Mouse (Mus musculus) testis, postnatal 10 days (tissue): ENCODE data around the gene Scn7a.

ENCODE experiments used
- DNase-seq: peaks from one replicate; pipeline ENCODE4 v3.0.0; 2021; ENCODE audit warnings: low spot score

The Scn7a gene

GRCm38 (mm10) chr2:66784765-66785164 is at the start of gene Scn7a:
Scn7a (minus strand) TSS chr2:66784914.
- no peak for DNase-seq

GRCm38 (mm10) chr2:66827729-66828128 is 43.0 kb upstream of the Scn7a start:
- DNase-seq = no peak

GRCm38 (mm10) chr2:66819862-66820559 is 35.3 kb upstream of the Scn7a start:
- no peak for DNase-seq

GRCm38 (mm10) chr2:66799676-66800249 is 15.0 kb upstream of the Scn7a start:
- no peak for DNase-seq

- DNase-seq = no peak
Measured at GRCm38 (mm10) chr2:66797493-66797892, 12.8 kb upstream of the Scn7a start.

- no peak for DNase-seq
Measured at GRCm38 (mm10) chr2:66791629-66792028, 6.9 kb upstream of the Scn7a start.

- no peak for DNase-seq
Measured at GRCm38 (mm10) chr2:66780884-66781283, 3.8 kb downstream of the Scn7a start.

GRCm38 (mm10) chr2:66767980-66768379 is 16.7 kb downstream of the Scn7a start:
- no peak for DNase-seq

- DNase-seq = no peak
Measured at GRCm38 (mm10) chr2:66765170-66765569, 19.5 kb downstream of the Scn7a start.

GRCm38 (mm10) chr2:66762905-66763304 is 21.8 kb downstream of the Scn7a start:
- DNase-seq = no peak

GRCm38 (mm10) chr2:66728002-66728401 is 56.7 kb downstream of the Scn7a start:
- no peak for DNase-seq

- DNase-seq = no peak
Measured at GRCm38 (mm10) chr2:66727585-66727974, 57.1 kb downstream of the Scn7a start.

GRCm38 (mm10) chr2:66726878-66727584 is 57.7 kb downstream of the Scn7a start:
- no peak for DNase-seq

- no peak for DNase-seq
Measured at GRCm38 (mm10) chr2:66712071-66712470, 72.6 kb downstream of the Scn7a start.

- no peak for DNase-seq
Measured at GRCm38 (mm10) chr2:66692300-66692699, 92.4 kb downstream of the Scn7a start.

- DNase-seq = no peak
Measured at GRCm38 (mm10) chr2:66661988-66662387, 122.7 kb downstream of the Scn7a start.

GRCm38 (mm10) chr2:66656430-66656829 is 128.3 kb downstream of the Scn7a start:
- DNase-seq = no peak

- DNase-seq = no peak
Measured at GRCm38 (mm10) chr2:66655431-66655830, 129.3 kb downstream of the Scn7a start.

GRCm38 (mm10) chr2:66644384-66644783 is 140.3 kb downstream of the Scn7a start:
- DNase-seq = no peak

GRCm38 (mm10) chr2:66634580-66635359 is 149.9 kb downstream of the Scn7a start, which contains the start of gene Scn9a:
Scn9a (minus strand) TSS chr2:66634962.
- DNase-seq = no peak

- DNase-seq = no peak
Measured at GRCm38 (mm10) chr2:66632728-66633127, 152.0 kb downstream of the Scn7a start.
